Mouse (Mus musculus) megakaryocyte, embryonic 14.5 days (primary cell): Measurements from ENCODE around the gene Bloc1s5. TPM values are rescaled to one million over a fixed set of nuclear protein-coding genes. Genes with fewer than 3 reads are reported as not detected.
"Not testable (repeated sequence)": the region's sequence is repeated elsewhere in the genome, so short reads cannot be mapped to it uniquely, and the experiment has no call there.

ENCODE experiments used
- H3K27me3 ChIP-seq: replicated peaks from 2 replicates; pipeline ENCODE3; 2012; ENCODE audit warnings: inconsistent platforms
- H3K36me3 ChIP-seq: replicated peaks from 2 replicates; pipeline ENCODE3; 2012; ENCODE audit warnings: low read length, inconsistent platforms, mixed read lengths
- H3K4me1 ChIP-seq: 2 replicates; pipeline ENCODE4 v1.6.1; 2012; ENCODE audit warnings: inconsistent platforms
- H3K4me3 ChIP-seq: replicated peaks from 2 replicates; pipeline ENCODE3; 2012; ENCODE audit warnings: moderate library complexity, mild to moderate bottlenecking, inconsistent platforms
- H3K9me3 ChIP-seq: 2 replicates; pipeline ENCODE4 v1.6.1; 2012; ENCODE audit warnings: inconsistent platforms
- FLI1 ChIP-seq: IDR thresholded peaks from 2 replicates; pipeline ENCODE4 v1.6.1; 2012; ENCODE audit warnings: low read length, inconsistent platforms, mixed read lengths
- GATA1 ChIP-seq: IDR thresholded peaks from 3 replicates; pipeline ENCODE4 v1.6.1; 2012; ENCODE audit warnings: mixed read lengths, low read length, inconsistent platforms, borderline replicate concordance
- polyA plus RNA-seq: library from polyadenylated mRNA; stranded (reverse); fragments of >175 nt; gene quantifications from 2 replicates; pipeline ENCODE4 v1.2.3, GENCODE M21; 2012; ENCODE audit warnings: low replicate concordance; ENCODE audit not compliant: insufficient read depth

Gene Bloc1s5
- 6.2 TPM in 1 of 2 replicates, not detected in the other for polyA plus RNA-seq

- Histone ChIP-seq H3K4me3 (peak within 1 kb of the TSS; percentile 93), H3K27me3 (no peaks in the 10 kb centered on the region), H3K36me3 (peaks cover 8% of the 10 kb centered on the region), H3K4me1 (peaks cover 15% of the 10 kb centered on the region), H3K9me3 (no peaks in the 10 kb centered on the region)
- TF ChIP-seq FLI1 (no peak), GATA1 (no peak)
Measured at GRCm38 (mm10) chr13:38634800-38635269, at the start of gene Bloc1s5. Gene Bloc1s5, minus strand, starts transcription at chr13:38635109.

DNA sequence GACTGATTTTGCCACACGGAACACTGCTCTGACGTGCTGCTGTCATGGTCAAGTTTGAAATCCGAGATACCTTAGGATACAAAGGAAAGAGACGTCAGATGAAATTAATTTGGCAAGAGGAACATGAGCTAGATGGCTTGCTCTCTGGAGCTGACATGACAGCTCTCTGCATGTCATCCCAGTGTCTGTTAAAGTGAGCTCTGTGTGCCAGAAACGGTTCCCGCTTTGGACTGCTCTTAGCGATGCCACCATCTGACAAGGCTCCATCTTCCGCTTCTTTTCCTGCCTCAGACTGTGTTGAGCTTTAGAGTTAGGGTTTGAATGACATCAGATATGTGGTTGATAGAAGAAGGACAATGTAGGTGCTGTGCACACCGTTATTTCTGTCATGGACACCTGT is 37.4 kb upstream of the Bloc1s5 start:
- Histone ChIP-seq H3K27me3 (peaks cover 2% of the 10 kb centered on the region), H3K9me3 (no peaks in the 10 kb centered on the region), H3K4me1 (peaks cover 16% of the 10 kb centered on the region), H3K36me3 (no peaks in the 10 kb centered on the region), H3K4me3 (no peak overlapping the region)
- TF ChIP-seq FLI1 (no peak), GATA1 (no peak)

DNA sequence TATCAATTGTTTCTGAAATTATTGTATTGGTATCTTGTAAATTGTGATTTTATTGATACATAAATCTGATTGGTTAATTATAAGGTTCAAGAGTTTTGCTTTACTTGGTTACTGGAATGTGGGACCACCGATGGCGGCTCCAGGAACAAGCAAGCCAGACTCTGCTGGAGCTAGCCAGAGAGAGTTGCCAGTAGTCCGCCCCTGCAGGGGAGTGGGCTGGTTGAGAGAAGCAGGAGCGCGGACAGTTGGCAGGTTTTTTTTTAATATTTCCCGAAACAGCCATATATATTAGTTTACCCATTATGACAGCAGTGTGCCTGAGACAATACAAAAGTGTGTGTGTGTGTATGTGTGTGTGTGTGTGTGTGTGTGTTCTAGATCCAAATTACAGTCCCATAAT is 36.5 kb upstream of the Bloc1s5 start:
- not testable (repeated sequence) for H3K4me3 ChIP-seq, H3K27me3 ChIP-seq, H3K9me3 ChIP-seq, H3K36me3 ChIP-seq
- H3K4me1 ChIP-seq, result peaks cover 16% of the 10 kb centered on the region

DNA sequence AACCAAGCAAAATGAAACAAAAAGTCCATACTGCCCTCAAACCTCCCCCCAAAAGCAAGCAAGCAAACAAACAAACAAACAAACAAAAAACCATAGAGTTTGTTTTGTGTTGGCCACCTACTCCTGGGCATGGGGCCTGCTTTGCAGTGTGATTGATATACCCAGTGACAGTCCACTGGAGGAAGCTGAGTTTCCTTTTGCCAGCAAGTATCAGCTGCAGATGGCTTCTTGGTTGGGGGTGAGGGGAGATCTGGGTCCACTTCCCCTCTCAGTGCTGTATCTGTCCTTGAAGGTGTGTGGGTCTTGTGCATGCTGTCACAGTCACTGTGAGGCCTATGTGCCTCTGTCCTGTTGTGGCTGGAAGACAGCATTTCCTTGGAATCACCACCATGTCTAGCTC is 35.1 kb upstream of the Bloc1s5 start:
- Histone ChIP-seq H3K36me3 (no peaks in the 10 kb centered on the region), H3K27me3 (peaks cover 2% of the 10 kb centered on the region), H3K9me3 (no peaks in the 10 kb centered on the region), H3K4me1 (peaks cover 16% of the 10 kb centered on the region), H3K4me3 (no peak overlapping the region)
- TF ChIP-seq FLI1, result no peak
- no peak for TF ChIP-seq GATA1

- peaks cover 12% of the 10 kb centered on the region for H3K4me1 ChIP-seq
- TF ChIP-seq FLI1 (no peak), GATA1 (no peak)
- H3K4me3 ChIP-seq, result no peak overlapping the region
- no peaks in the 10 kb centered on the region for H3K36me3 ChIP-seq
- peaks cover under 1% of the 10 kb centered on the region; the same call in 1 of the 2 replicates for H3K9me3 ChIP-seq
- peaks cover 2% of the 10 kb centered on the region for H3K27me3 ChIP-seq
Measured at GRCm38 (mm10) chr13:38668514-38668913, 33.6 kb upstream of the Bloc1s5 start.

DNA sequence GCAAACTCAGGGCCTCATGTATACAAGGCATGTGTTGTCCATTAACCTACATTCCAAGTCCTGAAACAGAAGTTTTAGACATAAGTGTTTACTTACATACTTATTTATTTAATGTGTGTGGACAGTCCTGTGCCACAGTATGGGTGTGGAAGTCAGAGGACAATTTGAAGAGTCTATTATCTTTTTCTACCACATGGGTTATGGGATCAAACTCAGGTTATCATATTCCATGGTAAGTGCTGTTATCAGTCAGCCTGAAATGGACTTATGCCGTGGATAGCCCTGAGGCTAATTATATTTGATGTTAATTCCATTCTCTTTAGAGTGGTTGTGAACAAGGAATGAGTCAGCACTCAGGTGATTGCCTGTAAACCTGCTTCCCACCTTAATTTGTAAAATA is 29.8 kb upstream of the Bloc1s5 start:
- TF ChIP-seq FLI1 (no peak), GATA1 (no peak)
- peaks cover 7% of the 10 kb centered on the region for H3K4me1 ChIP-seq
- H3K4me3 ChIP-seq, result no peak overlapping the region
- no peaks in the 10 kb centered on the region for H3K36me3 ChIP-seq
- H3K9me3 ChIP-seq, result peaks cover 27% of the 10 kb centered on the region
- no peaks in the 10 kb centered on the region for H3K27me3 ChIP-seq

- H3K27me3 ChIP-seq, result no peaks in the 10 kb centered on the region
- H3K9me3 ChIP-seq, result peaks cover 27% of the 10 kb centered on the region
- H3K36me3 ChIP-seq, result peaks cover 20% of the 10 kb centered on the region
- no peak overlapping the region for H3K4me3 ChIP-seq
- TF ChIP-seq FLI1 (no peak), GATA1 (no peak)
- H3K4me1 ChIP-seq, result peaks cover 17% of the 10 kb centered on the region
Measured at GRCm38 (mm10) chr13:38659524-38660136, 24.7 kb upstream of the Bloc1s5 start.

- H3K4me1 ChIP-seq, result peaks cover 17% of the 10 kb centered on the region
- peaks cover 29% of the 10 kb centered on the region for H3K36me3 ChIP-seq
- peak within 1 kb of the TSS; percentile 94 for H3K4me3 ChIP-seq
- no peaks in the 10 kb centered on the region for H3K27me3 ChIP-seq
- peaks cover 27% of the 10 kb centered on the region for H3K9me3 ChIP-seq
- TF ChIP-seq GATA1 (no peak), FLI1 (no peak)
Measured at GRCm38 (mm10) chr13:38658528-38659280, 23.8 kb upstream of the Bloc1s5 start, which contains the start of gene Eef1e1. Gene Eef1e1, minus strand, starts transcription at chr13:38659058.

DNA sequence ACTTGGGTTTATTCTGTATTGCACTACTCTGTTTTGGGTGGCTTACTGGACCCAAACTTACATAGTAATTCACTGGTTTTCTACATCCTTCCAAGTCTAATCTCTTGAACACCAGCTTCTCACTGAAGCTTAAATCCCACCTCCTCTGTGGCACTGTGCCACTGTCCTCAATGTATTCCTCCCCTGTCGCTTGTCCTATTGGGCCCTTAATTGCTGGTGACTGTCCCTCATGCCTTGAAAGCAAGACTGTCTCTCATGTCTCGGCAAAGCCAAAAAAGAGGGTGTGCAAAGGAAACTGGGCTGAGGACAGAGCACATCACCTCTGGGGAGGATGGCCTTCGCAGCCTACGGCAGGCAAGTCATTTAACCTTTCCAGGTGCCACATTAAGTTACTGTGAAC is 23.0 kb upstream of the Bloc1s5 start:
- H3K27me3 ChIP-seq, result no peaks in the 10 kb centered on the region
- H3K9me3 ChIP-seq, result peaks cover 20% of the 10 kb centered on the region
- H3K36me3 ChIP-seq, result peaks cover 37% of the 10 kb centered on the region
- TF ChIP-seq FLI1 (no peak), GATA1 (no peak)
- peaks cover 17% of the 10 kb centered on the region for H3K4me1 ChIP-seq
- peak overlapping the region; percentile 94 for H3K4me3 ChIP-seq

DNA sequence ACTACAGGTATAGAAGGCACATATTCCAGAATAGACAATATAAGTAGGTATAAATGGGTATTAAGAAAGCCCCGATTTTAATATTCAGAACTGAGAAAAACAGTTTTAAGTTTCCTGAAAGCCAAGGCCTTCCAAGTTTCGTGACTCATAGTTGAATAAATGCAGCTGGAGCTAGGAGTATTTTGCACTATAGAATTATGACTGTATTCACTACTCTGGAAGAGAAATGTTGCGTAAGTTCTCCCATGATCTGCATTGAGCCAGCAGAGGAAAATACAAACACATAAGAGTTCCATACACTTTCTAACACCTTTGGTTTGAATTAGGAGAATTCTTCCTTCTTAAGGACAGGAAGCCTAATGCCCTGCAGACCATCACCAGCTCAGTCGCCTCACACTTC is 15.4 kb upstream of the Bloc1s5 start:
- Histone ChIP-seq H3K9me3 (no peaks in the 10 kb centered on the region), H3K36me3 (peaks cover 94% of the 10 kb centered on the region)

More for the DNA sequence above, 15.4 kb upstream of the Bloc1s5 start:
- Histone ChIP-seq H3K4me1 (peaks cover 4% of the 10 kb centered on the region), H3K4me3 (no peak overlapping the region), H3K27me3 (no peaks in the 10 kb centered on the region)
- no peak for TF ChIP-seq GATA1
- TF ChIP-seq FLI1, result no peak
